11 mouse cellular contexts compared by ENCODE assay signal in genomic region chr10:94450781-94451180, GRCm38 (mm10).
"Had no signal": no experiment of that assay in that cellular context is flagged by ENCODE, and none has a peak within 500 bp of the region (broad histone marks: within the 10 kb centered on the region; RNA-seq: fewer than 3 reads in every experiment).

No protein-coding gene starts in this region.

- H3K4me3 ChIP-seq: limb, embryonic 15.5 days; midbrain, embryonic 15.5 days; neural tube, embryonic 12.5 days had no signal

- H3K9me3 ChIP-seq: limb, embryonic 15.5 days; midbrain, embryonic 15.5 days; neural tube, embryonic 12.5 days had no signal

- H3K36me3 ChIP-seq: limb, embryonic 15.5 days; midbrain, embryonic 15.5 days; neural tube, embryonic 12.5 days had no signal

- H3K9ac ChIP-seq: limb, embryonic 15.5 days; liver, embryonic 14.5 days; midbrain, embryonic 15.5 days; neural tube, embryonic 12.5 days had no signal

- H3K4me2 ChIP-seq: limb, embryonic 15.5 days; midbrain, embryonic 11.5 days; midbrain, embryonic 15.5 days; neural tube, embryonic 12.5 days had no signal

- DNase-seq: kidney, adult 2 months; kidney, postnatal 10 days; layer of hippocampus, postnatal 36 days; thymus, postnatal 4 days had no signal

- H3K27ac ChIP-seq: limb, embryonic 15.5 days; liver, embryonic 14.5 days; midbrain, embryonic 15.5 days; neural tube, embryonic 12.5 days had no signal

- H3K4me1 ChIP-seq: midbrain, embryonic 15.5 days; neural tube, embryonic 12.5 days had no signal

- H3K27me3 ChIP-seq: limb, embryonic 15.5 days; midbrain, embryonic 15.5 days; neural tube, embryonic 12.5 days had no signal

- ATAC-seq: hindbrain, embryonic 16.5 days; inflammation-experienced regulatory T-cells, adult 6 months; midbrain, embryonic 15.5 days had no signal
